Mouse (Mus musculus): ENCODE measurements around the gene Erf. TPM values are rescaled to one million over a fixed set of nuclear protein-coding genes. Genes with fewer than 3 reads are reported as not detected.
"Not testable (repeated sequence)": the region's sequence is repeated elsewhere in the genome, so short reads cannot be mapped to it uniquely, and the experiment has no call there.

Erf gene
- polyA plus RNA-seq, 1 experiment from 2014 or later, result 6.5 TPM

DNA sequence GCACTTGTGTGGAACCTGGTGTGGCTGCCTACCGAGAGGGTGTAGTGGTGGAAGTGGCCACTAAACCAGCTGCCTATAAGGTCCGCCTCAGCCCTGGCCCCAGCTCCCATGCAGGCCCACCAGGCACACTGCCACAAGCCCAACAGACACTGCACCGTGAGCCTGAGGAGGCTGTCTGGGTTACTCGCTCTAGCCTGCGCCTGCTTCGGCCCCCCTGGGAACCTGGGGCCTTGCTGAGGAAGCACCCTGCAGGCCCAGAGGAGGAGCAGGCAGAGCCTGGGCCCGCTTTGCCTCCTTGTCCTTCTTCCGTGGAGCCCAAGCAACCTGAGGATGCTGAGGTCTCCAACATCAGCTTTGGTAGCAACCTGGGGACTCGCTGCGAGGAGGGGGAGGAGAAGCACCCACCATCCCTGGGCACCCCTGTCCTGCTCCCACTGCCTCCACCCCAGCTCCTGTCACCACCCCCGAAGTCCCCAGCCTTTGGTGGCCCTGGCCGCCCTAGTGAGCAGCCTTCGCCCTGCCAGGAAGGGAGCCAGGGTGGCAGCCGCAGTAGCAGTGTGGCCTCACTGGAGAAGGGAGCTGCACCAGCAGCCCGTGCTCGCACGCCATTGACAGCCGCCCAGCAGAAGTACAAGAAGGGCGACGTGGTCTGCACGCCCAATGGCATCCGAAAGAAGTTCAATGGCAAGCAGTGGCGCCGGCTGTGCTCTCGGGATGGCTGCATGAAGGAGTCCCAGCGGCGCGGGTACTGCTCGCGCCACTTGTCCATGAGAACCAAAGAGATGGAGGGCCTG, 21.3 kb upstream of the Erf start:
- no peaks in the 10 kb centered on the region for H3K27me3 ChIP-seq (replicated peaks)
- ATAC-seq, result no peak
- no peaks in the 10 kb centered on the region for H3K9me3 ChIP-seq (replicated peaks)
- peak overlapping the region; percentile 95 for H3K27ac ChIP-seq
- 87% methylated on average over 30 of the region's 30 CpGs for WGBS (ENCODE audit: insufficient replicate concordance)
- H3K9ac ChIP-seq, result peak overlapping the region; percentile 36; the same call in 1 of the 2 replicates
- H3K4me2 ChIP-seq, result 0 out of 2 replicates have a peak overlapping the region, but pooled peaks have one; percentile 2
- H3K36me3 ChIP-seq, result peaks cover 32% of the 10 kb centered on the region
- no peak overlapping the region for H3K4me3 ChIP-seq
- H3K4me1 ChIP-seq, result peaks cover 87% of the 10 kb centered on the region

DNA sequence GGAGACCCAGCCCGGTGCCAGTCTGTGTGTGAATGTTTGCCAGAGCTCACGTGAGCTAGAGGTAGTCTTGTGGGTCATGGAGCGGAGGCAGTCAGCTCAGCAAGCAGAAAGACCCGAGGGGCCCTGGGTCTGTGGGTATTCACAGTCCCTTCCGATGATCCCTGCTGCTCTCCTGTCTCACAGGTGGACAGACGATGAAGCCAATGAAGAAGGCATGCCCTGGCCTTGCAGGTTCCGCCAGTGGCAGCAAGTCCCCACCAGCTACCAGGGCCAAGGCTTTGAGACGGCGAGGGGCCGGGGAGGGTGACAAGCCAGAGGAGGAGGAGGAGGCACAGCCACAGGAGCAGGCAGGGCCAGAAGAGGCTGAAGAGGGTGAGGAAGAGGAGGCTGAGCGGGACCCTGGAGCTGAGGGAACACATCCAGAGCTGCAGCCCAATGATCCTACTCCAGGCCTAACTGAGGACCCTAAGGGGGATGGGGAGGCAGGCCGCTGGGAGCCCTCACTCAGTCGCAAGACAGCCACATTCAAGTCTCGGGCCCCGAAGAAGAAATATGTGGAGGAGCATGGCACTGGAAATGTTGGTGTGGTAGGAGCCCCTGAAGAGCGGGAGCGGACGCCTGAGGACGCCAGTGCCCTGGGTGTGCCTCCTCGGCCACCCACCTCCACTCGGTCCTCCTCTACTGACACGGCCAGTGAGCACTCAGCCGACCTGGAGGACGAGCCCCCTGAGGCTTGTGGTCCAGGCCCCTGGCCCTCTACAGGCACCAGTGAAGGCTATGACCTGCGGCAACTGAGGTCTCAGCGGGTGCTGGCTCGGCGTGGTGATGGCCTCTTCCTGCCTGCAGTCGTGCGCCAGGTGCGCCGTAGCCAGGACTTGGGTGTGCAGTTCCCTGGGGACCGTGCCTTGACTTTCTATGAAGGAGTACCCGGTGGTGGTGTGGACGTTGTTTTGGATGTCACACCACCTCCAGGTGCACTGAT, 20.4 kb upstream of the Erf start:
- Histone ChIP-seq H3K4me2 (peak overlapping the region; percentile 89; the same call in 1 of the 2 replicates), H3K4me1 (peaks cover 87% of the 10 kb centered on the region), H3K36me3 (peaks cover 32% of the 10 kb centered on the region), H3K9ac (peak overlapping the region; percentile 93; the same call in 1 of the 2 replicates), H3K9me3 (replicated peaks) (no peaks in the 10 kb centered on the region), H3K27me3 (replicated peaks) (no peaks in the 10 kb centered on the region), H3K4me3 (no peak overlapping the region), H3K27ac (peak overlapping the region; percentile 95)
- 88% methylated on average over 35 of the region's 35 CpGs for WGBS (ENCODE audit: insufficient replicate concordance)
- no peak for ATAC-seq

DNA sequence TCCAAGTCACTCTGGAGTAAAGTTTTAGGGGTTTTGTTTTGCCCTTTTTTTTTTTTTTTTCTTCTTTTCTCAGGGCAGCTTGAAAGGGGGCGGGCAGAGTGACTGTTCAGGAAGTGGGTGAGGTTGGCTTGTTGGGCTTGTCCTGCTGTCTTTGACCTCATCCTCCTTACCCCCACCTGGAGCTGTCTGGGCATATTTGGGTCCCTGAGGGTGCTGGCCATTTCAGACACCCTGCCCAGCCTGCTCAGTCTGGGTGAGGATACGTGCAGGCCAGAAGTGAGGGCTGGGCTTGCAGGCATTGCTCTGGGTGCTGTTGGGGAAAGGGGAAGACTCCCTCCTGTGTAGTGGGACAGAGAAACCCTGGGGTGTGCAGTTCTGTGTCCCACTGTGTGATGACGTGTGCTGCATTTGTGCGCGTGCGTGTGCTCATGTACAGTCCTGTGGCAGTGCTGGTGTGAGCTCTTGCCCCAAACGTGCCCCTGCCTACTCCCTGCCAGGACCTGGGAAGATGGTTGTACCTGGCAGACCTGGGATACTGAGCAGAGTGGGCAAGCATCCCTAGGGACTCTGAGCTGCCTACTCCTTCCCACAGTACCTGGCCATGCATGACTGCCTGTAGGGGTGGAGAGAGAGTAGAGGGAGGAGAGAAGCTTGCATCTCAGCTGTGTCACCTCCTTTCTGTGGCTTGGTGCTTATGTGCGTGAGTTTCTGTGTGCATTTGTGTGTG, 19.1 kb upstream of the Erf start:
- H3K27ac ChIP-seq, result peak overlapping the region; percentile 89
- peaks cover 84% of the 10 kb centered on the region for H3K4me1 ChIP-seq
- no peaks in the 10 kb centered on the region for H3K9me3 ChIP-seq (replicated peaks)
- H3K9ac ChIP-seq, result peak overlapping the region; percentile 93
- H3K4me2 ChIP-seq, result peak overlapping the region; percentile 89
- 71% methylated on average over 8 of the region's 8 CpGs for WGBS (ENCODE audit: insufficient replicate concordance)
- no peak for ATAC-seq
- H3K36me3 ChIP-seq, result peaks cover 28% of the 10 kb centered on the region
- H3K27me3 ChIP-seq (replicated peaks), result no peaks in the 10 kb centered on the region
- H3K4me3 ChIP-seq, result peak overlapping the region; percentile 81

GRCm38 (mm10) chr7:25269029-25269428, 18.5 kb upstream of the Erf start:
- Histone ChIP-seq H3K27me3 (replicated peaks) (no peaks in the 10 kb centered on the region), H3K9me3 (replicated peaks) (no peaks in the 10 kb centered on the region), H3K9ac (peak overlapping the region; percentile 93), H3K4me3 (peak overlapping the region; percentile 81), H3K4me2 (peak overlapping the region; percentile 89), H3K36me3 (peaks cover 28% of the 10 kb centered on the region), H3K27ac (peak overlapping the region; percentile 89), H3K4me1 (peaks cover 81% of the 10 kb centered on the region)
- no peak for ATAC-seq
- WGBS (ENCODE audit: insufficient replicate concordance), result 43% methylated on average over 4 of the region's 4 CpGs

DNA sequence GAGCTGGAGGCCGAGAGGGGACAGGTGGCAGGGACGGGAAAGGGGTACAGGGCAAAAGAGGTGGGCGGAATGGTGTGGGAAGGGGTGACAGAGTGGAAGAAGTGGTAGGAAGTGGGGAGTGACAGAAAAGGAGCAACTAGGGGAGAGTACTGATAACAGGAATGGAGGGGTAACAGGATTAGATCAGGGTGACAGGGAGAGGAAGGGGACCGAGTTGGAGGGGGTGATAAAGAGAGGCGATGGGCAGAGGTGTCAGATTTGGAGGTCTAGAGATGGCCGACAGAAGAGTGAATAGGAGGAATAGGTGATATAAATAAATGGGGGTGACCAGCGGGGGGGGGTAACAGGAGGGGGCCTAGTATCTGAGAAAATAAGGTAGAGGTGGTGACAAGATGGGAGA, 18.0 kb upstream of the Erf start:
- H3K27me3 ChIP-seq (replicated peaks), result no peaks in the 10 kb centered on the region
- WGBS (ENCODE audit: insufficient replicate concordance), result 1% methylated on average over 7 of the region's 7 CpGs
- ATAC-seq, result no peak

GRCm38 (mm10) chr7:25267751-25268463, 17.3 kb upstream of the Erf start:
- peaks cover 24% of the 10 kb centered on the region for H3K36me3 ChIP-seq
- H3K4me2 ChIP-seq, result peak overlapping the region; percentile 89
- H3K4me3 ChIP-seq, result peak overlapping the region; percentile 81
- H3K27ac ChIP-seq, result peak overlapping the region; percentile 91
- peak overlapping the region; percentile 93 for H3K9ac ChIP-seq
- peak; percentile 90 for ATAC-seq
- peaks cover 74% of the 10 kb centered on the region for H3K4me1 ChIP-seq
- WGBS (ENCODE audit: insufficient replicate concordance), result 1% methylated on average over 33 of the region's 33 CpGs
- H3K9me3 ChIP-seq (replicated peaks), result no peaks in the 10 kb centered on the region
- H3K27me3 ChIP-seq (replicated peaks), result no peaks in the 10 kb centered on the region

More for the DNA sequence above, 18.0 kb upstream of the Erf start:
- peaks cover 28% of the 10 kb centered on the region for H3K36me3 ChIP-seq
- peaks cover 80% of the 10 kb centered on the region for H3K4me1 ChIP-seq
- H3K27ac ChIP-seq, result peak overlapping the region; percentile 89
- peak overlapping the region; percentile 89 for H3K4me2 ChIP-seq
- H3K9me3 ChIP-seq (replicated peaks), result no peaks in the 10 kb centered on the region
- peak overlapping the region; percentile 81 for H3K4me3 ChIP-seq
- peak overlapping the region; percentile 93 for H3K9ac ChIP-seq

DNA sequence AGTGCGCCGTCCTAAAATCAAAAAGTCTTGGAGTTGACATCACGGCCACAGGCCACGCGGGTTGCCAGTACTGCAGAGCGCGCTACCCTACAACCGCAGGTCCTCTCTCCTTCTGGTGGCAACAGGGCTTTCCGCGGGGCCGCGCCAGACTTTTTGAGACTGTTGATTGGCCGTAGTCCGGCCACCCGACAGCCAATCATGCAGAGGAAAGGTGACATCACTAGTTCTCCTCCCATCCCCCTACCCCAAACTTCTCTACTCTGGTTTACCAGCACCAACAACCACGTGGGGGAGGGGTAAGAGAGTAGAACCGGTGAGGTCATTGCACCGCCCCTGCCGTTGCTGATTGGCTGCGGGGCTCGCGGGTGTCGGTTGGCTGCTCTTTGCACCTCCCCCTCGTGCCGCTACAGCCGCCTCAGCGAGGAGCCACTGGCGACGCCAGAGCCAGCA, 16.8 kb upstream of the Erf start, which contains the start of gene Cic:
Gene Cic, plus strand, starts transcription at position 404 of the 450 bp plus-strand sequence.
- Histone ChIP-seq H3K27me3 (replicated peaks) (no peaks in the 10 kb centered on the region), H3K4me3 (peak within 1 kb of the TSS; percentile 81)

GRCm38 (mm10) chr7:25266180-25266962, 15.8 kb upstream of the Erf start:
- H3K36me3 ChIP-seq, result peaks cover 8% of the 10 kb centered on the region
- WGBS (ENCODE audit: insufficient replicate concordance), result 66% methylated on average over 8 of the region's 8 CpGs
- peak overlapping the region; percentile 81 for H3K4me3 ChIP-seq
- H3K9me3 ChIP-seq (replicated peaks), result no peaks in the 10 kb centered on the region
- peak overlapping the region; percentile 81 for H3K4me2 ChIP-seq
- no peaks in the 10 kb centered on the region for H3K27me3 ChIP-seq (replicated peaks)
- H3K4me1 ChIP-seq, result peaks cover 58% of the 10 kb centered on the region
- peak overlapping the region; percentile 79 for H3K9ac ChIP-seq
- no peak for ATAC-seq
- H3K27ac ChIP-seq, result no peak overlapping the region

More for the DNA sequence above, 16.8 kb upstream of the Erf start, which contains the start of gene Cic:
- WGBS (ENCODE audit: insufficient replicate concordance), result under 1% methylated on average over 29 of the region's 29 CpGs
- Histone ChIP-seq H3K27ac (peak within 1 kb of the TSS; percentile 91), H3K36me3 (peaks cover 18% of the 10 kb centered on the region), H3K9me3 (replicated peaks) (no peaks in the 10 kb centered on the region), H3K4me1 (peaks cover 68% of the 10 kb centered on the region), H3K4me2 (peak within 1 kb of the TSS; percentile 89), H3K9ac (peak within 1 kb of the TSS; percentile 93)
- peak; percentile 78 for ATAC-seq

DNA sequence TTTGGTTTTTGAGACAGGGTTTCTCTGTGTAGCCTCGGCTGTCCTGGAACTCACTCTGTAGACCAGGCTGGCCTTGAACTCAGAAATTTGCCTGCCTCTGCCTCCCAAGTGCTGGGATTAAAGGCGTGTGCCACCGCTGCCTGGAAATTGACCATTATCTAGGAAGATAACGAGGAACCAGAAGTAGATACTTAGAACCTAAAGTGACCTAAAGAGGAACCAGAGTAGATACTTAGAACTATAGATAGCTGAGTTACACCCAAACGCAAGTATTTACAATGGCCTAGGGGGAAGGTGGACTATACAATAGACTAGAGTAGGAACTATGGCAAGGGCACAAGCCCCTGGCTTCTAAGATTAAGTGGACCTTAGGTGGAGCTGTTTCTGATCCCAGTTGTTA, 15.2 kb upstream of the Erf start:
- not testable (repeated sequence) for H3K4me3 ChIP-seq; ATAC-seq; H3K27ac ChIP-seq; H3K4me2 ChIP-seq; H3K27me3 ChIP-seq (replicated peaks); H3K36me3 ChIP-seq; H3K9ac ChIP-seq; H3K9me3 ChIP-seq (replicated peaks)
- H3K4me1 ChIP-seq, result peaks cover 53% of the 10 kb centered on the region
- WGBS (ENCODE audit: insufficient replicate concordance), result 50% methylated on average over 5 of the region's 5 CpGs

Data from liver, embryonic 12.5 days (tissue).